Mouse (Mus musculus) urinary bladder, adult 18-20 months (tissue): ENCODE measurements around the gene Scaf1.

Source experiments
- DNase-seq, 2 experiments: peaks; one replicate each; pipeline ENCODE4 v3.0.0; 2022; ENCODE audit warnings: low spot score in 2 of 2, mixed read lengths in 2 of 2

The Scaf1 gene

GRCm38 (mm10) chr7:44984833-44985164, 31.4 kb downstream of the Scaf1 start:
- DNase-seq, result no peak

- no peak for DNase-seq
Measured at GRCm38 (mm10) chr7:44983944-44984832, 32.0 kb downstream of the Scaf1 start.

GRCm38 (mm10) chr7:44983085-44983484, 33.1 kb downstream of the Scaf1 start:
- DNase-seq, result peak; percentile 72 to 81

GRCm38 (mm10) chr7:44981539-44981938, 34.6 kb downstream of the Scaf1 start:
- DNase-seq, result no peak

GRCm38 (mm10) chr7:44978300-44978699, 37.9 kb downstream of the Scaf1 start:
- DNase-seq, result no peak

GRCm38 (mm10) chr7:44975117-44975419, 41.1 kb downstream of the Scaf1 start:
- no peak for DNase-seq

- DNase-seq, result peak; percentile 42 to 62
Measured at GRCm38 (mm10) chr7:44974383-44975116, 41.6 kb downstream of the Scaf1 start, which contains the start of gene Cpt1c. Cpt1c (minus strand) TSS chr7:44974851.

- no peak for DNase-seq
Measured at GRCm38 (mm10) chr7:44973415-44974130, 42.6 kb downstream of the Scaf1 start.

- DNase-seq, result no peak
Measured at GRCm38 (mm10) chr7:44971142-44971541, 45.0 kb downstream of the Scaf1 start.

GRCm38 (mm10) chr7:44970231-44970691, 45.9 kb downstream of the Scaf1 start:
- DNase-seq, result peak; percentile 78 to 79

- no peak for DNase-seq
Measured at GRCm38 (mm10) chr7:44966638-44967037, 49.5 kb downstream of the Scaf1 start.

GRCm38 (mm10) chr7:44965975-44966374, 50.2 kb downstream of the Scaf1 start:
- DNase-seq, result no peak

- DNase-seq, result no peak
Measured at GRCm38 (mm10) chr7:44964990-44965389, 51.2 kb downstream of the Scaf1 start.

- DNase-seq, result no peak
Measured at GRCm38 (mm10) chr7:44962831-44963230, 53.3 kb downstream of the Scaf1 start.

GRCm38 (mm10) chr7:44962337-44962736, 53.8 kb downstream of the Scaf1 start:
- no peak for DNase-seq

GRCm38 (mm10) chr7:44960512-44960910, 55.7 kb downstream of the Scaf1 start:
- DNase-seq, result no peak

GRCm38 (mm10) chr7:44959874-44960511, 56.2 kb downstream of the Scaf1 start:
- DNase-seq, result no peak

- DNase-seq, result no peak
Measured at GRCm38 (mm10) chr7:44959281-44959680, 56.9 kb downstream of the Scaf1 start.

GRCm38 (mm10) chr7:44958208-44958607, 58.0 kb downstream of the Scaf1 start:
- no peak for DNase-seq

GRCm38 (mm10) chr7:44957183-44957835, 58.9 kb downstream of the Scaf1 start:
- DNase-seq, result peak in 1 of 2 experiments; percentile 74

- no peak for DNase-seq
Measured at GRCm38 (mm10) chr7:44956266-44956665, 59.9 kb downstream of the Scaf1 start.
